Mouse (Mus musculus) heart, embryonic 11.5 days (tissue): ENCODE measurements around the gene Ajm1. TPM values are rescaled to one million over a fixed set of nuclear protein-coding genes. Genes with fewer than 3 reads are reported as not detected.

ENCODE experiments used
- ATAC-seq: fragments of 200-750 bp; cut with Nextera tagmentation; replicated peaks from 2 replicates; pipeline ENCODE4 v1.8.0; 2017; ENCODE audit warnings: moderate library complexity; ENCODE audit not compliant: insufficient number of reproducible peaks, low FRiP score, low TSS enrichment
- H3K27ac ChIP-seq: fragments of 300-500 bp; sonication (generic); 2 replicates; pipeline ENCODE4 v1.5.1; 2014; ENCODE audit warnings: mild to moderate bottlenecking, low read depth, low read length
- H3K27me3 ChIP-seq: fragments of 300-500 bp; sonication (generic); 2 replicates; pipeline ENCODE4 v1.6.1; 2014; ENCODE audit warnings: mild to moderate bottlenecking, low read length, mixed read lengths; ENCODE audit not compliant: control insufficient read depth, insufficient read depth
- H3K36me3 ChIP-seq: fragments of 300-500 bp; sonication (generic); 2 replicates; pipeline ENCODE4 v1.6.1; 2014; ENCODE audit warnings: mild to moderate bottlenecking, low read length, moderate library complexity, mixed read lengths; ENCODE audit not compliant: control insufficient read depth, insufficient read depth
- H3K4me1 ChIP-seq: fragments of 300-500 bp; sonication (generic); 2 replicates; pipeline ENCODE4 v1.6.1; 2014; ENCODE audit warnings: low read length; ENCODE audit not compliant: control insufficient read depth, insufficient read depth
- H3K4me2 ChIP-seq: fragments of 300-500 bp; sonication (generic); 2 replicates; pipeline ENCODE4 v1.6.1; 2014; ENCODE audit warnings: mild to moderate bottlenecking, moderate library complexity
- H3K4me3 ChIP-seq: fragments of 300-500 bp; sonication (generic); 2 replicates; pipeline ENCODE4 v1.5.1; 2014; ENCODE audit warnings: low read depth, low read length
- H3K9ac ChIP-seq: fragments of 300-500 bp; sonication (generic); 2 replicates; pipeline ENCODE4 v1.6.1; 2014; ENCODE audit warnings: mild to moderate bottlenecking, low read depth, low read length, moderate library complexity
- H3K9me3 ChIP-seq: fragments of 300-500 bp; sonication (generic); replicated peaks from 2 replicates; pipeline ENCODE4 v1.6.1; 2016; ENCODE audit warnings: low read length; ENCODE audit not compliant: control insufficient read depth
- WGBS: fragments of 180-500 bp; shearing (Covaris S2); extraction: QIAGEN DNeasy Blood & Tissue Kit; methylation state at CpG from one replicate; pipeline ENCODE4 v1.1.7; 2014; ENCODE audit not compliant: insufficient replicate concordance; 5-methylcytosine and 5-hydroxymethylcytosine counted together
- polyA plus RNA-seq: library from polyadenylated mRNA; unstranded; fragments of >200 nt; fragmentation: Nextera tagmentation; extraction: Ambion mirVana; gene quantifications from 2 replicates; pipeline ENCODE4 v1.2.1, GENCODE M21; 2014

Gene Ajm1
- polyA plus RNA-seq, 1 experiment from 2014 or later: 0.21 TPM

DNA sequence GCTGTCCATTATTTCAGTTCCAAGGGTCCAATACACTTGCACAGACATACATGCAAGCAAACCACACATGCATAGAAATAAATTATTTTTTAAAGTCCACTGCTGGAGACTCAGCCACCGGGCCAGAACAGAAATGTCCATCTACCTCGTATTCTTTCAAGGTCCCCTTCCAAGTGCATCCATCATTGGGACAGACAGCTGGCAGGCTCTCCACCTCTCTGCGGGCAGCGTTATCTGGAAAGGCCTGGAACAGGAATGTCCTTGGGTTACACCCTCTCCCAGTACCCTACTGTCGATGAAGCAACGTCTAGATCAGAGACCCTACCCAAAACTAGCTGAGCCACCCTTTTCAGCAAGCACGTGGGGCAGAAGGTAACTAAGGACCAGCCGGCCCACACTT, 45.0 kb downstream of the Ajm1 start:
- H3K36me3 ChIP-seq: peaks cover 11% of the 10 kb centered on the region
- H3K4me2 ChIP-seq: no peak overlapping the region
- no peak overlapping the region for H3K27ac ChIP-seq
- no peak overlapping the region for H3K4me3 ChIP-seq
- 70% methylated on average over 8 of the region's 8 CpGs for WGBS
- H3K9ac ChIP-seq: no peak overlapping the region
- H3K27me3 ChIP-seq: no peaks in the 10 kb centered on the region
- no peak for ATAC-seq
- H3K9me3 ChIP-seq: no peaks in the 10 kb centered on the region
- no peaks in the 10 kb centered on the region; the same call in 1 of the 2 replicates for H3K4me1 ChIP-seq

DNA sequence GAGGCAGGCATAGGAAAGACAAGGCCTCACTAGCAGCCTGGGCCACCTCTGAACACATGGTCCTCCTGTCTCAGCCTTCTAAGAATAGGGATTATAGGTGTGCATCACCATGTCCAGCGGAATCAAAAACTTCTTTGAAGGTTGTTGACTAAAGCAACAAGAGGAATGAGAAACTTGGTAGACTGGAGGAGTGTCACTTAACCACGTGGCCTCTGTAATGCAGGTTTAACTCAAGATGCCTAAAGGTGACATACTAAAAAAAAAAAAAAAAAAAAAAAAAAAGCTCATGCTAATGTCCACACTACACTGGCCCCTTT, 46.7 kb downstream of the Ajm1 start:
- H3K4me3 ChIP-seq: no peak overlapping the region
- ATAC-seq: no peak
- H3K4me1 ChIP-seq: no peaks in the 10 kb centered on the region; the same call in 1 of the 2 replicates
- H3K4me2 ChIP-seq: no peak overlapping the region
- WGBS: 90% methylated on average over 2 of the region's 2 CpGs
- no peaks in the 10 kb centered on the region for H3K27me3 ChIP-seq
- no peaks in the 10 kb centered on the region for H3K9me3 ChIP-seq
- H3K27ac ChIP-seq: no peak overlapping the region
- H3K36me3 ChIP-seq: peaks cover 16% of the 10 kb centered on the region
- H3K9ac ChIP-seq: no peak overlapping the region

DNA sequence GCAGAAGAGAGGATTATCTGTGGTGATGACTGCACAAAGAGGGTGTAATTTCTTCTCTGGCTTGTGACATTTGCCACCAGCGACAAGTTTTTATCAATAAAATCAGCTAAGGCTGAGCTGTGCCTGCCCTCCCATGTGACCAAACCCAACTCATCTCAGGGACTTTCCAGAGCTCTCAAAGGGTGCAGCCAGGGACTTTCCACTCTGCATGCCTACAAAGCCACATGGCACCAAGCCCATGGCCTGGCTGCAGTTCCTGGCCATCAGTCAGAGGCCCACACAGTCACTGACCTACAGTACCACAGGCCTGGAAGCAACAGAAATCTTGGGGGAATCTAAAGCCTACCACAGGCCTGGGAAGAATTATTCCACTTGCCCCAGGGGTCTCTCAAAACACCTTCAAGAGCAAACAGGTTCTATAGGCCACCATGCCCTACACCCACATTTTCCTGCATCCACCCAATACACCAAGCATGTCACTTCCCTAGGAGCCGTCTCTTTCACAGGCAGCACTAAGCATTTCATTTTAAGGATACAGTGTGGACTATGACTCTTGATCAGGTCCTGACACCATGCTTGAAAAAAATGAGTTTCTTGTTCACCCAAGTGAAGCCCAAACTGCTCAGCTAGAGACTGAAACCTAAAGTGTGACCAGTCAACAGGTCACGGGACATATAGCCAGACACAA, 47.2 kb downstream of the Ajm1 start:
- peaks cover 18% of the 10 kb centered on the region for H3K36me3 ChIP-seq
- no peak overlapping the region for H3K9ac ChIP-seq
- no peak overlapping the region for H3K4me2 ChIP-seq
- no peaks in the 10 kb centered on the region; the same call in 1 of the 2 replicates for H3K4me1 ChIP-seq
- H3K9me3 ChIP-seq: no peaks in the 10 kb centered on the region
- H3K27me3 ChIP-seq: no peaks in the 10 kb centered on the region
- ATAC-seq: no peak
- H3K27ac ChIP-seq: no peak overlapping the region
- no peak overlapping the region for H3K4me3 ChIP-seq
- WGBS: 84% methylated on average over 3 of the region's 3 CpGs

DNA sequence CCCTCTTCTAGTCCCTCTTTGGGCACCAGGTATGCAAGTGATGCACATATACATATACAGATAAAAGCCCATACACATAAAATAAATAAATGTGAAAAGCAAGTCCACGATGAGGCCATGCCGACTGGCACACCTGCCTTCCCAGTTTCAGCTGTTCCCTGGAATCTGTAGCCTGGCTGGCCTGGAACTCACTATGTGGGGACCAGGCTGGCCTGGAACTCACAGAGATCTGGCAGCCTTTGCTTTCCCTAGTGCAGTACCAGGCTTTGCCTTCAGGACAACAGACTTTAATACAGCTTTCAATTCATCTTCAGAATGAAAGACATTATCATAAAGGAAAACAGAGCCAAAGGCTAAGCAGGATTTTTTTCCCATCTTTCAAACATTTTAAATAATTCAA, 47.9 kb downstream of the Ajm1 start:
- Histone ChIP-seq H3K27me3 (no peaks in the 10 kb centered on the region), H3K4me2 (no peak overlapping the region), H3K9me3 (no peaks in the 10 kb centered on the region), H3K36me3 (peaks cover 19% of the 10 kb centered on the region), H3K9ac (no peak overlapping the region), H3K27ac (no peak overlapping the region), H3K4me1 (no peaks in the 10 kb centered on the region; the same call in 1 of the 2 replicates), H3K4me3 (no peak overlapping the region)
- ATAC-seq: no peak
- WGBS: 91% methylated on average over 2 of the region's 2 CpGs

DNA sequence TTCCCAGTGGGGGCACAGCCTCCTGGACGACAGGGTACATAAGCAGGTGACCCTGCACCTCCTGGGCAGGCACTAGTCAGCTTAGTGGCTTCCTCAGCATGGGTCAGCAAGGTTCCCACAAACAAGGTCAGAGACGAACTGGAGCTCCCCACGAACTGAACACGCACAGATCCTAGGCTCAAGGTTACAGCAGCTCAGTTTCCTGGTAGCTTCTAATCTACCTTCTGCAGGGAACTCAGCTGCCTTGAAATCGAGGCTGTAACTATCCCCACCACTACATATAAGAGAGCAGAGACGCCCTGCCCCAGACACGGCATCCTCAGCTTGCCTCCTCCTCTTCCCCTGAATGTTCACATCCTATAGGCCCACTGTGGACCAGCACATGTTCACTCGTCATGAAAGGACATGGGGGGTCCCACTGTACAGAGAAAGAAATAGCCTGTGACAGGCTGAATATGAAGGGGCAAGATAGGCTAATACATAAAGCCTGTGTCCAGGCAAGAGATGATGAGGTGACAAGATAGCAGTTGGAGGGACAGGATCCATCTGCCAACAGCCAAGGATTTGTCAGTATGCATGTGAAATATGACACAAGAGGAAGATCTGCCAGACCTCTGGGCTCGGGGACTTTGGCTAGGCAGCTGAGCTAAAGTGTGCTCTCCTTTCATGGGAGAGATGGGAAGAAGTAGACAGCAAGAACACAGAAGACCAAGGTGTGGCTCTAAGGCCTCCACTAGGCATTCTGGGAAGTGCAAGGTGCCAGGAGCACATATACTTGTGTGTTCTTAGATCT, 54.9 kb downstream of the Ajm1 start:
- 87% methylated on average over 9 of the region's 9 CpGs for WGBS
- Histone ChIP-seq H3K4me1 (no peaks in the 10 kb centered on the region), H3K36me3 (peaks cover 52% of the 10 kb centered on the region), H3K27me3 (no peaks in the 10 kb centered on the region), H3K9ac (no peak overlapping the region), H3K4me3 (no peak overlapping the region), H3K9me3 (no peaks in the 10 kb centered on the region), H3K27ac (no peak overlapping the region), H3K4me2 (no peak overlapping the region)
- no peak for ATAC-seq

Other genes with a start within 250 kb of the Ajm1 start
- 47.9 and 68.4 TPM in 2 replicates for gene Man1b1, start 249.4 kb downstream of the Ajm1 start, polyA plus RNA-seq
- 13.1 and 14.0 TPM in 2 replicates for gene Dpp7, start 225.4 kb downstream of the Ajm1 start, polyA plus RNA-seq
- gene Uap1l1, start 216.1 kb downstream of the Ajm1 start, polyA plus RNA-seq: 10.8 and 11.2 TPM in 2 replicates
- gene Sapcd2, start 209.4 kb downstream of the Ajm1 start, polyA plus RNA-seq: 16.0 and 18.2 TPM in 2 replicates
- 0.18 and 0.20 TPM in 2 replicates for gene Entpd2, start 185.9 kb downstream of the Ajm1 start, polyA plus RNA-seq
- gene Npdc1, start 182.4 kb downstream of the Ajm1 start, polyA plus RNA-seq: 16.8 and 18.9 TPM in 2 replicates
- gene Fut7, start 158.5 kb downstream of the Ajm1 start, polyA plus RNA-seq: not detected in 2 replicates
- gene Abca2, start 153.1 kb downstream of the Ajm1 start, polyA plus RNA-seq: 2.0 and 3.4 TPM in 2 replicates
- gene Clic3, start 124.9 kb downstream of the Ajm1 start, polyA plus RNA-seq: 0.47 and 0.83 TPM in 2 replicates
- gene Paxx, start 120.7 kb downstream of the Ajm1 start, polyA plus RNA-seq: 16.5 and 20.0 TPM in 2 replicates
- 0.66 and 1.1 TPM in 2 replicates for gene Ptgds, start 111.7 kb downstream of the Ajm1 start, polyA plus RNA-seq
- not detected in 2 replicates for gene Lcn12, start 87.8 kb downstream of the Ajm1 start, polyA plus RNA-seq
- gene Fbxw5, start 81.0 kb downstream of the Ajm1 start, polyA plus RNA-seq: 66.7 and 78.7 TPM in 2 replicates
- 3.4 and 3.7 TPM in 2 replicates for gene C8g, start 80.0 kb downstream of the Ajm1 start, polyA plus RNA-seq
- gene Traf2, start 34.8 kb downstream of the Ajm1 start, polyA plus RNA-seq: 20.3 and 21.9 TPM in 2 replicates
- 318 and 356 TPM in 2 replicates for gene Edf1, start 23.9 kb downstream of the Ajm1 start, polyA plus RNA-seq
- 3.2 and 5.5 TPM in 2 replicates for gene Mamdc4, start 6.9 kb downstream of the Ajm1 start, polyA plus RNA-seq
- gene Phpt1, start 6.5 kb downstream of the Ajm1 start, polyA plus RNA-seq: 167 and 172 TPM in 2 replicates
- gene Rabl6, start 26.8 kb upstream of the Ajm1 start, polyA plus RNA-seq: 35.9 and 40.0 TPM in 2 replicates
- gene Ccdc183, start 35.9 kb upstream of the Ajm1 start, polyA plus RNA-seq: 0.11 and 0.20 TPM in 2 replicates
- gene Tmem141, start 40.2 kb upstream of the Ajm1 start, polyA plus RNA-seq: 14.6 and 18.4 TPM in 2 replicates
- 1.0 and 1.1 TPM in 2 replicates for gene Fcna, start 46.3 kb upstream of the Ajm1 start, polyA plus RNA-seq
- not detected in 2 replicates for gene Lcn8, start 71.4 kb upstream of the Ajm1 start, polyA plus RNA-seq
- not detected in 2 replicates for gene Lcn5, start 76.2 kb upstream of the Ajm1 start, polyA plus RNA-seq
- gene Lcn6, start 95.0 kb upstream of the Ajm1 start, polyA plus RNA-seq: not detected in 2 replicates
- gene Lcn10, start 101.0 kb upstream of the Ajm1 start, polyA plus RNA-seq: not detected in 2 replicates
- gene Obp2a, start 118.3 kb upstream of the Ajm1 start, polyA plus RNA-seq: not detected in 2 replicates
- 42.9 and 49.9 TPM in 2 replicates for gene Bmyc, start 125.0 kb upstream of the Ajm1 start, polyA plus RNA-seq
- not detected in 2 replicates for gene Obp2b, start 155.3 kb upstream of the Ajm1 start, polyA plus RNA-seq
- gene Lcn3, start 183.8 kb upstream of the Ajm1 start, polyA plus RNA-seq: not detected in 2 replicates
- gene Lcn11, start 195.3 kb upstream of the Ajm1 start, polyA plus RNA-seq: not detected in 2 replicates
- not detected in 2 replicates for gene Gm13539, start 200.5 kb upstream of the Ajm1 start, polyA plus RNA-seq
- gene Glt6d1, start 234.1 kb upstream of the Ajm1 start, polyA plus RNA-seq: not detected in 2 replicates
- not detected in 2 replicates for gene Lcn9, start 241.4 kb upstream of the Ajm1 start, polyA plus RNA-seq